Comparison of ENCODE assay signal across 11 mouse cellular contexts in the genomic region with DNA sequence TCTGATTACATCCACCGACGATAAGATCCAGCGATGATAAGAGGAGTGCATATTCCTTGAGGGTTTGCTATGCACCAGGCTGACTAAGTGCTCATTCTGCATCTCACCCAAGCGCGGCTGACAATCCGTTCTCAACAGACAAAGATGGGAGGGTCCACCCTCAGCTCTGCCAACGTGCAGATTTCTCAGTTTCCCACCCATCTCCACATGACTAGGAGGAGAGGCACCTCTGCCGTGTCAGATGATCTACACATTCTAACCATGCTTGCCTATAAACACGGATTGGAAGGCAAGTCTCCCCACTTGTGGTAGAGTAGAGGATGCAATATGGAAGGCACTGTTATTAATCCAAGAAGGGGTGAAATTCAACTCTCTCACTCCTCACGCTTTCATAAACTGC. TPM values are rescaled to one million over a fixed set of nuclear protein-coding genes. Genes with fewer than 3 reads are reported as not detected.
DNase-seq lines count a peak whose midpoint lies in the region; ATAC-seq and TF ChIP-seq lines count a peak whose summit lies in the region.
"Had no signal": no experiment of that assay in that cellular context is flagged by ENCODE, and none has a peak within 500 bp of the region (broad histone marks: within the 10 kb centered on the region; RNA-seq: fewer than 3 reads in every experiment).

No protein-coding gene starts in this region.

- DNase-seq in forebrain, embryonic 10.5 days (ENCODE audit: extremely low spot score, low spot score) = no peak
- no peak for DNase-seq in forebrain, embryonic 14.5 days (ENCODE audit: low spot score)
- DNase-seq in kidney, postnatal 4 days = no peak
- DNase-seq in limb, embryonic 14.5 days (ENCODE audit: low spot score) = no peak
- DNase-seq in left cerebral cortex, postnatal 10 days (ENCODE audit: extremely low spot score in 1 of 2, low spot score in 2 of 2) = no peak
- no peak for DNase-seq in thymus, postnatal 25 days
- DNase-seq: cerebellum, adult 2 months; thymus, postnatal 4 days had no signal

- no peak overlapping the region for H3K4me3 ChIP-seq in forebrain, embryonic 10.5 days
- no peak overlapping the region for H3K4me3 ChIP-seq in forebrain, embryonic 14.5 days (ENCODE audit: low read depth, low read length)
- H3K4me3 ChIP-seq in kidney, embryonic 16.5 days (ENCODE audit: low read length) = no peak overlapping the region
- no peak overlapping the region for H3K4me3 ChIP-seq in embryonic facial prominence, embryonic 12.5 days
- no peak overlapping the region for H3K4me3 ChIP-seq in limb, embryonic 14.5 days (replicated peaks; ENCODE audit: low read length)

- no peak for ATAC-seq in forebrain, embryonic 14.5 days
- 0 out of 2 replicates have a peak, but pooled peaks have one; percentile 17 for ATAC-seq in kidney, embryonic 16.5 days (ENCODE audit: low FRiP score, low TSS enrichment)
- ATAC-seq in embryonic facial prominence, embryonic 12.5 days (ENCODE audit: insufficient number of reproducible peaks, insufficient read depth, low FRiP score, low TSS enrichment) = no peak
- ATAC-seq in limb, embryonic 14.5 days (ENCODE audit: low FRiP score, low read depth) = no peak

- intact Hi-C loops in left cerebral cortex, postnatal 10 days (cut with DNase I) = no loop called here

- peaks cover 24% of the 10 kb centered on the region for H3K4me1 ChIP-seq in forebrain, embryonic 10.5 days
- H3K4me1 ChIP-seq in forebrain, embryonic 14.5 days (ENCODE audit: control insufficient read depth, insufficient read depth, low read length) = peaks cover 7% of the 10 kb centered on the region; the same call in 1 of the 2 replicates
- H3K4me1 ChIP-seq in kidney, embryonic 16.5 days (ENCODE audit: insufficient read depth, low read length) = peaks cover 21% of the 10 kb centered on the region
- peaks cover 28% of the 10 kb centered on the region for H3K4me1 ChIP-seq in embryonic facial prominence, embryonic 12.5 days
- peaks cover 12% of the 10 kb centered on the region for H3K4me1 ChIP-seq in limb, embryonic 14.5 days (ENCODE audit: control insufficient read depth, insufficient read depth, low read length)

- H3K27ac ChIP-seq in forebrain, embryonic 10.5 days = peak overlapping the region; percentile 45
- H3K27ac ChIP-seq in forebrain, embryonic 14.5 days (ENCODE audit: low read depth, low read length) = no peak overlapping the region
- peak overlapping the region; percentile 87 for H3K27ac ChIP-seq in kidney, embryonic 16.5 days (ENCODE audit: low read length)
- peak overlapping the region; percentile 86 for H3K27ac ChIP-seq in embryonic facial prominence, embryonic 12.5 days
- peak overlapping the region; percentile 81 for H3K27ac ChIP-seq in limb, embryonic 14.5 days (replicated peaks; ENCODE audit: low read depth, low read length)

- no peak for TF ChIP-seq POLR2A in limb, embryonic 14.5 days (IDR thresholded peaks at IDR 0.05; ENCODE audit: borderline replicate concordance, extremely low read depth, insufficient read depth, insufficient read length)

- H3K9ac ChIP-seq in forebrain, embryonic 14.5 days (ENCODE audit: low read length) = no peak overlapping the region
- peak overlapping the region; percentile 48 for H3K9ac ChIP-seq in kidney, embryonic 16.5 days (replicated peaks; ENCODE audit: low read length)
- no peak overlapping the region for H3K9ac ChIP-seq in embryonic facial prominence, embryonic 12.5 days
- H3K9ac ChIP-seq in limb, embryonic 14.5 days (ENCODE audit: low read depth, low read length, severe bottlenecking) = 0 out of 2 replicates have a peak overlapping the region, but pooled peaks have one; percentile 18

- no peaks in the 10 kb centered on the region for H3K27me3 ChIP-seq in forebrain, embryonic 10.5 days (ENCODE audit: poor library complexity, severe bottlenecking)
- no peaks in the 10 kb centered on the region for H3K27me3 ChIP-seq in forebrain, embryonic 14.5 days (replicated peaks; ENCODE audit: control insufficient read depth, insufficient read depth, low read length)
- H3K27me3 ChIP-seq in kidney, embryonic 16.5 days (ENCODE audit: insufficient read depth, low read length) = no peaks in the 10 kb centered on the region
- H3K27me3 ChIP-seq in embryonic facial prominence, embryonic 12.5 days = no peaks in the 10 kb centered on the region
- no peaks in the 10 kb centered on the region for H3K27me3 ChIP-seq in limb, embryonic 14.5 days (ENCODE audit: control insufficient read depth, insufficient read depth, low read length)

- 77% methylated on average over 10 of the region's 10 CpGs for WGBS in forebrain, embryonic 10.5 days
- 74% methylated on average over 10 of the region's 10 CpGs for WGBS in forebrain, embryonic 14.5 days
- WGBS in kidney, embryonic 16.5 days = 43% methylated on average over 10 of the region's 10 CpGs
- whole genome bisulfite sequencing in embryonic facial prominence, embryonic 12.5 days = 59% methylated on average over 10 of the region's 10 CpGs
- WGBS in limb, embryonic 14.5 days = 53% methylated on average over 10 of the region's 10 CpGs

- no peaks in the 10 kb centered on the region for H3K36me3 ChIP-seq in forebrain, embryonic 10.5 days (replicated peaks)
- H3K36me3 ChIP-seq in forebrain, embryonic 14.5 days (ENCODE audit: control insufficient read depth, insufficient read depth, low read length) = no peaks in the 10 kb centered on the region
- no peaks in the 10 kb centered on the region for H3K36me3 ChIP-seq in kidney, embryonic 16.5 days (ENCODE audit: insufficient read depth, low read length)
- no peaks in the 10 kb centered on the region for H3K36me3 ChIP-seq in embryonic facial prominence, embryonic 12.5 days
- no peaks in the 10 kb centered on the region for H3K36me3 ChIP-seq in limb, embryonic 14.5 days (ENCODE audit: control insufficient read depth, insufficient read depth, low read length)

- H3K9me3 ChIP-seq in forebrain, embryonic 10.5 days = no peaks in the 10 kb centered on the region
- H3K9me3 ChIP-seq in forebrain, embryonic 14.5 days (replicated peaks; ENCODE audit: control insufficient read depth, low read length) = no peaks in the 10 kb centered on the region
- no peaks in the 10 kb centered on the region for H3K9me3 ChIP-seq in kidney, embryonic 16.5 days (ENCODE audit: low read length)
- no peaks in the 10 kb centered on the region for H3K9me3 ChIP-seq in embryonic facial prominence, embryonic 12.5 days
- no peaks in the 10 kb centered on the region for H3K9me3 ChIP-seq in limb, embryonic 14.5 days (ENCODE audit: control insufficient read depth, low read length)

- no peak overlapping the region for H3K4me2 ChIP-seq in forebrain, embryonic 14.5 days (ENCODE audit: low read length)
- no peak overlapping the region for H3K4me2 ChIP-seq in kidney, embryonic 16.5 days (replicated peaks; ENCODE audit: low read depth, low read length)
- no peak overlapping the region for H3K4me2 ChIP-seq in embryonic facial prominence, embryonic 12.5 days (replicated peaks)
- H3K4me2 ChIP-seq in limb, embryonic 14.5 days (replicated peaks; ENCODE audit: low read depth, low read length, severe bottlenecking) = no peak overlapping the region

RNA-seq across cellular contexts. Expression of gene Tubg2, which starts 7.0 kb away (rescaled TPM):
- 2.3 and 2.7 TPM in 2 replicates for polyA plus RNA-seq in forebrain, embryonic 10.5 days (2016; fragmentation: Nextera tagmentation; extraction: Ambion mirVana)
- 27.4 and 31.9 TPM in 2 replicates for polyA plus RNA-seq in forebrain, embryonic 14.5 days (2014; fragmentation: Nextera tagmentation; extraction: Ambion mirVana)
- 4.2 and 4.5 TPM in 2 replicates for polyA plus RNA-seq in kidney, embryonic 16.5 days (2015; fragmentation: Nextera tagmentation; extraction: Ambion mirVana)
- polyA plus RNA-seq in embryonic facial prominence, embryonic 12.5 days (2016; fragmentation: Nextera tagmentation; extraction: Ambion mirVana) = 9.4 and 10.8 TPM in 2 replicates
- 6.2 and 7.3 TPM in 2 replicates for polyA plus RNA-seq in limb, embryonic 14.5 days (2012; rRNA removed)
- polyA plus RNA-seq in limb, embryonic 14.5 days (2014; fragmentation: Nextera tagmentation; extraction: Ambion mirVana) = 7.1 and 8.0 TPM in 2 replicates
- total RNA-seq in left cerebral cortex, postnatal 10 days (2021) = 10 to 100 TPM; 46.6 to 48.8 TPM
- total RNA-seq: megakaryocyte progenitor cell, adult 5-6 weeks had no signal

RNA-seq across cellular contexts. Expression of gene Cntnap1, which starts 21.6 kb away (rescaled TPM):
- polyA plus RNA-seq in forebrain, embryonic 10.5 days (2016; fragmentation: Nextera tagmentation; extraction: Ambion mirVana) = 0.12 and 0.16 TPM in 2 replicates
- 0.39 and 0.48 TPM in 2 replicates for polyA plus RNA-seq in forebrain, embryonic 14.5 days (2014; fragmentation: Nextera tagmentation; extraction: Ambion mirVana)
- 2.2 TPM in 2 replicates for polyA plus RNA-seq in kidney, embryonic 16.5 days (2015; fragmentation: Nextera tagmentation; extraction: Ambion mirVana)
- polyA plus RNA-seq in embryonic facial prominence, embryonic 12.5 days (2016; fragmentation: Nextera tagmentation; extraction: Ambion mirVana) = 0.50 and 0.60 TPM in 2 replicates
- 1.5 and 2.1 TPM in 2 replicates for polyA plus RNA-seq in limb, embryonic 14.5 days (2012; rRNA removed)
- polyA plus RNA-seq in limb, embryonic 14.5 days (2014; fragmentation: Nextera tagmentation; extraction: Ambion mirVana) = 0.56 and 0.64 TPM in 2 replicates
- 10 to 100 TPM; 44.2 to 54.1 TPM for total RNA-seq in left cerebral cortex, postnatal 10 days (2021)

RNA-seq across cellular contexts. Expression of gene Plekhh3, which starts 22.4 kb away (rescaled TPM):
- 3.5 and 4.8 TPM in 2 replicates for polyA plus RNA-seq in forebrain, embryonic 10.5 days (2016; fragmentation: Nextera tagmentation; extraction: Ambion mirVana)
- polyA plus RNA-seq in forebrain, embryonic 14.5 days (2014; fragmentation: Nextera tagmentation; extraction: Ambion mirVana) = 4.6 and 5.5 TPM in 2 replicates
- 18.7 and 19.2 TPM in 2 replicates for polyA plus RNA-seq in kidney, embryonic 16.5 days (2015; fragmentation: Nextera tagmentation; extraction: Ambion mirVana)
- polyA plus RNA-seq in embryonic facial prominence, embryonic 12.5 days (2016; fragmentation: Nextera tagmentation; extraction: Ambion mirVana) = 10.3 and 11.9 TPM in 2 replicates
- 17.4 and 20.6 TPM in 2 replicates for polyA plus RNA-seq in limb, embryonic 14.5 days (2012; rRNA removed)
- polyA plus RNA-seq in limb, embryonic 14.5 days (2014; fragmentation: Nextera tagmentation; extraction: Ambion mirVana) = 19.6 and 20.5 TPM in 2 replicates
- total RNA-seq in left cerebral cortex, postnatal 10 days (2021) = 1 to 10 TPM; 5.9 to 8.0 TPM

RNA-seq across cellular contexts. Expression of gene Ccr10, which starts 26.5 kb away (rescaled TPM):
- polyA plus RNA-seq in forebrain, embryonic 10.5 days (2016; fragmentation: Nextera tagmentation; extraction: Ambion mirVana) = not detected in 2 replicates
- 0.10 TPM in 1 of 2 replicates, not detected in the other for polyA plus RNA-seq in forebrain, embryonic 14.5 days (2014; fragmentation: Nextera tagmentation; extraction: Ambion mirVana)
- 0.50 and 0.76 TPM in 2 replicates for polyA plus RNA-seq in kidney, embryonic 16.5 days (2015; fragmentation: Nextera tagmentation; extraction: Ambion mirVana)
- polyA plus RNA-seq in embryonic facial prominence, embryonic 12.5 days (2016; fragmentation: Nextera tagmentation; extraction: Ambion mirVana) = 0.13 and 0.24 TPM in 2 replicates
- 0.09 and 0.17 TPM in 2 replicates for polyA plus RNA-seq in limb, embryonic 14.5 days (2012; rRNA removed)
- 0.11 and 0.41 TPM in 2 replicates for polyA plus RNA-seq in limb, embryonic 14.5 days (2014; fragmentation: Nextera tagmentation; extraction: Ambion mirVana)
- under 1 TPM in 1 of 2 experiments, not detected in 1; 0.41 TPM for total RNA-seq in left cerebral cortex, postnatal 10 days (2021)
- total RNA-seq: megakaryocyte progenitor cell, adult 5-6 weeks had no signal

RNA-seq across cellular contexts. Expression of gene Tubg1, which starts 29.0 kb away (rescaled TPM):
- polyA plus RNA-seq in forebrain, embryonic 10.5 days (2016; fragmentation: Nextera tagmentation; extraction: Ambion mirVana) = 143 and 145 TPM in 2 replicates
- 84.9 and 87.8 TPM in 2 replicates for polyA plus RNA-seq in forebrain, embryonic 14.5 days (2014; fragmentation: Nextera tagmentation; extraction: Ambion mirVana)
- polyA plus RNA-seq in kidney, embryonic 16.5 days (2015; fragmentation: Nextera tagmentation; extraction: Ambion mirVana) = 98.1 and 98.2 TPM in 2 replicates
- 81.7 and 83.6 TPM in 2 replicates for polyA plus RNA-seq in embryonic facial prominence, embryonic 12.5 days (2016; fragmentation: Nextera tagmentation; extraction: Ambion mirVana)
- 32.4 and 36.8 TPM in 2 replicates for polyA plus RNA-seq in limb, embryonic 14.5 days (2012; rRNA removed)
- polyA plus RNA-seq in limb, embryonic 14.5 days (2014; fragmentation: Nextera tagmentation; extraction: Ambion mirVana) = 52.5 and 52.7 TPM in 2 replicates
- 10 to 100 TPM; 45.6 to 49.6 TPM for total RNA-seq in left cerebral cortex, postnatal 10 days (2021)

Comparison
In these comparisons a context has a peak if more than half of its experiments do, and no peak if none do; other contexts are left out.
1. H3K9ac ChIP-seq: peak in kidney, embryonic 16.5 days (single experiment) and limb, embryonic 14.5 days (single experiment); none in forebrain, embryonic 14.5 days (single experiment) and embryonic facial prominence, embryonic 12.5 days (single experiment).